Mouse (Mus musculus): Measurements from ENCODE around the gene Tmem54. TPM values are rescaled to one million over a fixed set of nuclear protein-coding genes. Genes with fewer than 3 reads are reported as not detected.

The Tmem54 gene
- polyA plus RNA-seq (2014; fragmentation: Nextera tagmentation; extraction: Ambion mirVana): 1.5 TPM in 2 replicates

- Histone ChIP-seq H3K4me3 (ENCODE audit: low read depth, low read length) (peak within 1 kb of the TSS; percentile 17; the same call in 1 of the 2 replicates), H3K4me2 (ENCODE audit: low read depth) (peak within 1 kb of the TSS; percentile 36), H3K9me3 (ENCODE audit: control insufficient read depth, low read length) (no peaks in the 10 kb centered on the region), H3K27ac (ENCODE audit: low read depth, low read length) (no peak within 1 kb of the TSS), H3K27me3 (ENCODE audit: control insufficient read depth, insufficient read depth, low read length) (peaks cover 21% of the 10 kb centered on the region), H3K36me3 (ENCODE audit: control insufficient read depth, insufficient read depth, low read length) (no peaks in the 10 kb centered on the region), H3K4me1 (ENCODE audit: control insufficient read depth, insufficient read depth, low read length) (no peaks in the 10 kb centered on the region), H3K9ac (ENCODE audit: low read length) (no peak within 1 kb of the TSS)
- WGBS: 1% methylated on average over 32 of the region's 40 CpGs
- ATAC-seq (ENCODE audit: insufficient read depth, low FRiP score, low TSS enrichment): no peak
- no peak for DNase-seq (ENCODE audit: low spot score)
These were observed at the start of gene Tmem54 for GRCm38 (mm10) chr4:129105356-129105755. Gene Tmem54 (plus strand): TSS chr4:129105548.

- H3K4me2 ChIP-seq (ENCODE audit: low read depth): no peak overlapping the region
- H3K9ac ChIP-seq (ENCODE audit: low read length): no peak overlapping the region
- ATAC-seq (ENCODE audit: insufficient read depth, low FRiP score, low TSS enrichment) (no peak), DNase-seq (ENCODE audit: low spot score) (no peak)
- H3K27ac ChIP-seq (ENCODE audit: low read depth, low read length): no peak overlapping the region
- no peak overlapping the region for H3K4me3 ChIP-seq (ENCODE audit: low read depth, low read length)
- no peaks in the 10 kb centered on the region for H3K9me3 ChIP-seq (ENCODE audit: control insufficient read depth, low read length)
- H3K4me1 ChIP-seq (ENCODE audit: control insufficient read depth, insufficient read depth, low read length): peaks cover 9% of the 10 kb centered on the region; the same call in 1 of the 2 replicates
- H3K36me3 ChIP-seq (ENCODE audit: control insufficient read depth, insufficient read depth, low read length): no peaks in the 10 kb centered on the region
- WGBS: 88% methylated on average over 5 of the region's 5 CpGs
- no peaks in the 10 kb centered on the region for H3K27me3 ChIP-seq (ENCODE audit: control insufficient read depth, insufficient read depth, low read length)
These were observed 49.8 kb upstream of the Tmem54 start for GRCm38 (mm10) chr4:129055562-129055961.

GRCm38 (mm10) chr4:129057533-129058206 lies 47.7 kb upstream of the Tmem54 start:
- no peaks in the 10 kb centered on the region for H3K36me3 ChIP-seq (ENCODE audit: control insufficient read depth, insufficient read depth, low read length)
- H3K27ac ChIP-seq (ENCODE audit: low read depth, low read length): peak overlapping the region; percentile 81
- ATAC-seq (ENCODE audit: insufficient read depth, low FRiP score, low TSS enrichment) (peak; percentile 94), DNase-seq (ENCODE audit: low spot score) (peak; percentile 99)
- peak overlapping the region; percentile 59 for H3K4me3 ChIP-seq (ENCODE audit: low read depth, low read length)
- WGBS: 4% methylated on average over 36 of the region's 44 CpGs
- H3K4me1 ChIP-seq (ENCODE audit: control insufficient read depth, insufficient read depth, low read length): peaks cover 9% of the 10 kb centered on the region; the same call in 1 of the 2 replicates
- H3K9me3 ChIP-seq (ENCODE audit: control insufficient read depth, low read length): no peaks in the 10 kb centered on the region
- H3K9ac ChIP-seq (ENCODE audit: low read length): peak overlapping the region; percentile 91
- peak overlapping the region; percentile 86 for H3K4me2 ChIP-seq (ENCODE audit: low read depth)
- H3K27me3 ChIP-seq (ENCODE audit: control insufficient read depth, insufficient read depth, low read length): no peaks in the 10 kb centered on the region

GRCm38 (mm10) chr4:129058207-129059092 lies 46.9 kb upstream of the Tmem54 start, which contains the start of gene Rnf19b:
Gene Rnf19b (plus strand): TSS chr4:129058271.
- H3K9ac ChIP-seq (ENCODE audit: low read length): peak within 1 kb of the TSS; percentile 91
- peaks cover 9% of the 10 kb centered on the region; the same call in 1 of the 2 replicates for H3K4me1 ChIP-seq (ENCODE audit: control insufficient read depth, insufficient read depth, low read length)
- ATAC-seq (ENCODE audit: insufficient read depth, low FRiP score, low TSS enrichment) (peak; percentile 56; the same call in 1 of the 2 replicates), DNase-seq (ENCODE audit: low spot score) (peak; percentile 58)
- under 1% methylated on average over 47 of the region's 107 CpGs for WGBS
- H3K36me3 ChIP-seq (ENCODE audit: control insufficient read depth, insufficient read depth, low read length): no peaks in the 10 kb centered on the region
- H3K27ac ChIP-seq (ENCODE audit: low read depth, low read length): peak within 1 kb of the TSS; percentile 81
- no peaks in the 10 kb centered on the region for H3K9me3 ChIP-seq (ENCODE audit: control insufficient read depth, low read length)
- H3K4me2 ChIP-seq (ENCODE audit: low read depth): peak within 1 kb of the TSS; percentile 86
- H3K4me3 ChIP-seq (ENCODE audit: low read depth, low read length): peak within 1 kb of the TSS; percentile 59
- H3K27me3 ChIP-seq (ENCODE audit: control insufficient read depth, insufficient read depth, low read length): no peaks in the 10 kb centered on the region

GRCm38 (mm10) chr4:129059125-129059551 lies 46.2 kb upstream of the Tmem54 start:
- Histone ChIP-seq H3K27ac (ENCODE audit: low read depth, low read length) (no peak overlapping the region), H3K36me3 (ENCODE audit: control insufficient read depth, insufficient read depth, low read length) (no peaks in the 10 kb centered on the region), H3K4me3 (ENCODE audit: low read depth, low read length) (peak overlapping the region; percentile 59), H3K9ac (ENCODE audit: low read length) (peak overlapping the region; percentile 91), H3K4me1 (ENCODE audit: control insufficient read depth, insufficient read depth, low read length) (peaks cover 9% of the 10 kb centered on the region; the same call in 1 of the 2 replicates), H3K4me2 (ENCODE audit: low read depth) (peak overlapping the region; percentile 86), H3K27me3 (ENCODE audit: control insufficient read depth, insufficient read depth, low read length) (no peaks in the 10 kb centered on the region), H3K9me3 (ENCODE audit: control insufficient read depth, low read length) (no peaks in the 10 kb centered on the region)
- no peak for ATAC-seq (ENCODE audit: insufficient read depth, low FRiP score, low TSS enrichment)
- DNase-seq (ENCODE audit: low spot score): peak; percentile 41
- WGBS: 2% methylated on average over 13 of the region's 13 CpGs

- no peaks in the 10 kb centered on the region for H3K9me3 ChIP-seq (ENCODE audit: control insufficient read depth, low read length)
- no peaks in the 10 kb centered on the region for H3K36me3 ChIP-seq (ENCODE audit: control insufficient read depth, insufficient read depth, low read length)
- peaks cover 9% of the 10 kb centered on the region; the same call in 1 of the 2 replicates for H3K4me1 ChIP-seq (ENCODE audit: control insufficient read depth, insufficient read depth, low read length)
- H3K4me2 ChIP-seq (ENCODE audit: low read depth): peak overlapping the region; percentile 86
- H3K27me3 ChIP-seq (ENCODE audit: control insufficient read depth, insufficient read depth, low read length): no peaks in the 10 kb centered on the region
- WGBS: 52% methylated on average over 4 of the region's 4 CpGs
- no peak overlapping the region for H3K27ac ChIP-seq (ENCODE audit: low read depth, low read length)
- ATAC-seq (ENCODE audit: insufficient read depth, low FRiP score, low TSS enrichment): no peak
- DNase-seq (ENCODE audit: low spot score): no peak
- no peak overlapping the region for H3K9ac ChIP-seq (ENCODE audit: low read length)
- 0 out of 2 replicates have a peak overlapping the region, but pooled peaks have one; percentile 59 for H3K4me3 ChIP-seq (ENCODE audit: low read depth, low read length)
These were observed 45.4 kb upstream of the Tmem54 start for GRCm38 (mm10) chr4:129059922-129060321.

- Histone ChIP-seq H3K4me2 (ENCODE audit: low read depth) (no peak overlapping the region), H3K9me3 (ENCODE audit: control insufficient read depth, low read length) (no peaks in the 10 kb centered on the region), H3K36me3 (ENCODE audit: control insufficient read depth, insufficient read depth, low read length) (no peaks in the 10 kb centered on the region), H3K9ac (ENCODE audit: low read length) (no peak overlapping the region), H3K4me1 (ENCODE audit: control insufficient read depth, insufficient read depth, low read length) (peaks cover 9% of the 10 kb centered on the region; the same call in 1 of the 2 replicates), H3K27me3 (ENCODE audit: control insufficient read depth, insufficient read depth, low read length) (no peaks in the 10 kb centered on the region), H3K4me3 (ENCODE audit: low read depth, low read length) (no peak overlapping the region), H3K27ac (ENCODE audit: low read depth, low read length) (no peak overlapping the region)
- WGBS: 88% methylated on average over 1 of the region's 1 CpGs
- no peak for DNase-seq (ENCODE audit: low spot score)
- ATAC-seq (ENCODE audit: insufficient read depth, low FRiP score, low TSS enrichment): no peak
These were observed 43.9 kb upstream of the Tmem54 start for GRCm38 (mm10) chr4:129061486-129061885.

- WGBS: 83% methylated on average over 3 of the region's 3 CpGs
- ATAC-seq (ENCODE audit: insufficient read depth, low FRiP score, low TSS enrichment) (no peak), DNase-seq (ENCODE audit: low spot score) (no peak)
- Histone ChIP-seq H3K27ac (ENCODE audit: low read depth, low read length) (no peak overlapping the region), H3K27me3 (ENCODE audit: control insufficient read depth, insufficient read depth, low read length) (no peaks in the 10 kb centered on the region), H3K9me3 (ENCODE audit: control insufficient read depth, low read length) (no peaks in the 10 kb centered on the region), H3K4me2 (ENCODE audit: low read depth) (no peak overlapping the region), H3K4me1 (ENCODE audit: control insufficient read depth, insufficient read depth, low read length) (peaks cover 9% of the 10 kb centered on the region; the same call in 1 of the 2 replicates), H3K4me3 (ENCODE audit: low read depth, low read length) (no peak overlapping the region), H3K36me3 (ENCODE audit: control insufficient read depth, insufficient read depth, low read length) (no peaks in the 10 kb centered on the region), H3K9ac (ENCODE audit: low read length) (no peak overlapping the region)
These were observed 42.9 kb upstream of the Tmem54 start for GRCm38 (mm10) chr4:129062281-129063075.

Data from neural tube, embryonic 11.5 days (tissue).